Mouse (Mus musculus): Measurements from ENCODE around the gene Slc30a7. TPM values are rescaled to one million over a fixed set of nuclear protein-coding genes. Genes with fewer than 3 reads are reported as not detected.

Slc30a7 gene
- polyA plus RNA-seq, 1 experiment from 2014 or later: 21.3 TPM

GRCm38 (mm10) chr3:116024236-116024635 lies 17.0 kb upstream of the Slc30a7 start:
- H3K9me3 ChIP-seq (replicated peaks): no peaks in the 10 kb centered on the region
- peaks cover 13% of the 10 kb centered on the region for H3K36me3 ChIP-seq
- 81% methylated on average over 12 of the region's 12 CpGs for WGBS
- no peaks in the 10 kb centered on the region for H3K27me3 ChIP-seq (replicated peaks)
- H3K27ac ChIP-seq (ENCODE audit: poor library complexity, severe bottlenecking): no peak overlapping the region
- no peak for ATAC-seq (ENCODE audit: insufficient number of reproducible peaks, low FRiP score)
- H3K4me3 ChIP-seq: no peak overlapping the region
- no peak overlapping the region for H3K9ac ChIP-seq
- 0 out of 2 replicates have a peak, but pooled peaks cover 5% of the 10 kb centered on the region for H3K4me1 ChIP-seq (replicated peaks)
- no peak overlapping the region for H3K4me2 ChIP-seq

- no peak for ATAC-seq (ENCODE audit: insufficient number of reproducible peaks, low FRiP score)
- 0 out of 2 replicates have a peak, but pooled peaks cover 8% of the 10 kb centered on the region for H3K27me3 ChIP-seq (replicated peaks)
- H3K36me3 ChIP-seq: no peaks in the 10 kb centered on the region; the same call in 1 of the 2 replicates
These were observed 11.9 kb upstream of the Slc30a7 start for GRCm38 (mm10) chr3:116019136-116019535.

DNA sequence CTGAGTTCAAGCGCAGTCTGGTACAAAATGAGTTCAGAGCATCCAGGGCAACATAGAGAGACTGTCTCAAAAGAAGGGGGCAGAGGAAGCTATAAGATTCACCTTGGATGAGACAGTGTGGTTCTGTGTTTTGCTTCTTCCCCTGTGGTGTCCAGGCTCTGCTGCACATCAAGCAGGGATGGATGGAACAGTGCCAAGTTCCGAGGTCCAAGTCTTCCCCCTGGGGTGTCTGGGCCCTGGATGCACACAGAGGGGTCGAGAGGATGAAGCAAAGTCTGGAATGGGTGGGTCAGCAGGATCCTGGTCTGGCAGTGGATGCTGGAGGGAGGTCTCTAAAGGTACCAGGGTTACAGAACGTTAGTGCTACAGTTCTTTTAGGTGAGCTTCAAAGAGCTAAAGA lies 11.4 kb upstream of the Slc30a7 start:
- WGBS: 67% methylated on average over 4 of the region's 4 CpGs
- H3K27ac ChIP-seq (ENCODE audit: poor library complexity, severe bottlenecking): no peak overlapping the region
- no peak overlapping the region for H3K4me2 ChIP-seq
- H3K9ac ChIP-seq: no peak overlapping the region
- H3K36me3 ChIP-seq: no peaks in the 10 kb centered on the region
- no peak overlapping the region for H3K4me3 ChIP-seq
- H3K27me3 ChIP-seq (replicated peaks): 0 out of 2 replicates have a peak, but pooled peaks cover 8% of the 10 kb centered on the region
- no peak for ATAC-seq (ENCODE audit: insufficient number of reproducible peaks, low FRiP score)
- H3K9me3 ChIP-seq (replicated peaks): no peaks in the 10 kb centered on the region
- no peaks in the 10 kb centered on the region for H3K4me1 ChIP-seq (replicated peaks)

More at GRCm38 (mm10) chr3:116019136-116019535, 11.9 kb upstream of the Slc30a7 start:
- H3K4me2 ChIP-seq: no peak overlapping the region
- no peaks in the 10 kb centered on the region for H3K4me1 ChIP-seq (replicated peaks)
- no peaks in the 10 kb centered on the region for H3K9me3 ChIP-seq (replicated peaks)
- H3K9ac ChIP-seq: no peak overlapping the region
- H3K27ac ChIP-seq (ENCODE audit: poor library complexity, severe bottlenecking): no peak overlapping the region
- whole genome bisulfite sequencing: 90% methylated on average over 5 of the region's 5 CpGs
- H3K4me3 ChIP-seq: no peak overlapping the region

DNA sequence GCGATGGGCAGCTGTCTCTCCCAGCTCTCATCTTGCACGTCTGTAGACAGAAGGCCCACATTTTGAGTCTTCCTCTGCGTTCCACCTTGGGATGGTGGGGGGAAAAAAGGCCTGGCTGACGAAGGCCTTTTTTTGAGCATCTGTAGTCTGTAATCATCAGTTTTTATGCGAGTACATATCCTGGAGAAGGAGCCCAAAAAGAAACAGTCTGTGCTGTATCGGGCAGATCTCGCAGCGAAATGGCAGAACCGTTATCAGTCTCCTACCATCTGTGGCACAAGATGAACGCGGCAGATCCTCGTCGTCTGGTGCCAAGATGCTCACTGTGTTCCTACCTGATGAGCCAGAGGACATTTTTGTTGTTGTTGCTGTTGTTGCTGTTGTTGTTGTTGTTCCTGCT lies 8.9 kb upstream of the Slc30a7 start:
- 89% methylated on average over 13 of the region's 13 CpGs for WGBS
- Histone ChIP-seq H3K4me1 (replicated peaks) (peaks cover 4% of the 10 kb centered on the region; the same call in 1 of the 2 replicates), H3K27me3 (replicated peaks) (0 out of 2 replicates have a peak, but pooled peaks cover 8% of the 10 kb centered on the region), H3K4me3 (no peak overlapping the region), H3K9me3 (replicated peaks) (no peaks in the 10 kb centered on the region), H3K27ac (ENCODE audit: poor library complexity, severe bottlenecking) (no peak overlapping the region), H3K36me3 (no peaks in the 10 kb centered on the region), H3K9ac (no peak overlapping the region), H3K4me2 (no peak overlapping the region)
- ATAC-seq (ENCODE audit: insufficient number of reproducible peaks, low FRiP score): no peak

DNA sequence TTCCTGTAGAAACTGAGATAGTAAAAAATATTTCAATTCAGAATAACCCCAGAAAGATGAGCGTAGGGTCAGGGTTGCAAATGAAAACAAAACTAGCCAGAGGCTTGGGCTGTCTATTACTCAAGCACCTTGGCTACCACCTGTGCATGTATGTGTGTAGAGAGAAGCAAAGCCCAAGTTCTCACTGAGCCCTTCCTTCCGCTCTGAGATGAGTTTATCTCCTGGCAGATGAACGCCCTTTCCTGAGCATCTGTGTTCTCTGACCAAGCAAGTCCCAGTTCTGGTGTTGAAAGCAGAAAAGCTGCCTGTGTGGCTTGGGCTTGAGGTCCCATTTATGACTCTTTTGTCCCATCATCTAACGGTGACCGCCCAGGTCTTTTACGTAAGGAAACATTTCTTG lies 7.7 kb upstream of the Slc30a7 start:
- Histone ChIP-seq H3K36me3 (no peaks in the 10 kb centered on the region), H3K27me3 (replicated peaks) (0 out of 2 replicates have a peak, but pooled peaks cover 8% of the 10 kb centered on the region), H3K9ac (no peak overlapping the region), H3K4me1 (replicated peaks) (peaks cover 4% of the 10 kb centered on the region; the same call in 1 of the 2 replicates), H3K9me3 (replicated peaks) (no peaks in the 10 kb centered on the region), H3K27ac (ENCODE audit: poor library complexity, severe bottlenecking) (no peak overlapping the region), H3K4me3 (no peak overlapping the region), H3K4me2 (no peak overlapping the region)
- whole genome bisulfite sequencing: 86% methylated on average over 6 of the region's 6 CpGs
- ATAC-seq (ENCODE audit: insufficient number of reproducible peaks, low FRiP score): no peak

GRCm38 (mm10) chr3:116009622-116010344 lies 2.6 kb upstream of the Slc30a7 start:
- Histone ChIP-seq H3K9me3 (replicated peaks) (no peaks in the 10 kb centered on the region), H3K4me3 (no peak overlapping the region), H3K27ac (ENCODE audit: poor library complexity, severe bottlenecking) (no peak overlapping the region), H3K9ac (no peak overlapping the region), H3K36me3 (no peaks in the 10 kb centered on the region), H3K27me3 (replicated peaks) (0 out of 2 replicates have a peak, but pooled peaks cover 5% of the 10 kb centered on the region), H3K4me1 (replicated peaks) (peaks cover 11% of the 10 kb centered on the region), H3K4me2 (no peak overlapping the region)
- ATAC-seq (ENCODE audit: insufficient number of reproducible peaks, low FRiP score): no peak
- 86% methylated on average over 17 of the region's 17 CpGs for WGBS

DNA sequence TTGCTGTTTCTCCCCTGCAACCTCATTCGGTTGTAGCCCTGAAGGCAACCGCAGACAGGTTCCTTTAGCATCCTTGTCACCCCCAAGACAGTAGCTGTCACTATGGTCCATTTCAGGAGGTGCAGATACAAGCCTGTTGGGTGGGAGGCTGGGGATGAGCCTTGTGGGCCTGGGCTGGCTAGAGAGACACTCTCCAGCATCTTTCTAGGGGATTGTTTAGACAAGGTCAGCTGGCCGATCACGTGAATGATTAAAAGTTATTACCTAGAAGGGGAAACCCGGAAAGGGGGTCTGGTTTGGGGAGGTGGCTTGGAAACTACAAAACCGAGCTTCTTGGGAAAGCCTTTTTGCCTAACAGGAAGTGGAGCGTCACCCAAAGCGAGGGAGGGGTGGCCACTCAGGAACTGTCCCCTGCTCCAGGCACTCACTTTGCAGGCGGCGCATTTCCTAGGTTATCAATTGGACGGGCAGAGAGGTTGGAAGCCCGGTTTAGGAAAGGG lies 785 bp upstream of the Slc30a7 start:
- H3K27ac ChIP-seq (ENCODE audit: poor library complexity, severe bottlenecking): peak overlapping the region; percentile 82
- H3K4me1 ChIP-seq (replicated peaks): peaks cover 11% of the 10 kb centered on the region
- H3K9me3 ChIP-seq (replicated peaks): no peaks in the 10 kb centered on the region
- 0% methylated on average over 12 of the region's 12 CpGs for WGBS
- no peaks in the 10 kb centered on the region for H3K27me3 ChIP-seq (replicated peaks)
- H3K9ac ChIP-seq: peak overlapping the region; percentile 98
- peak overlapping the region; percentile 96 for H3K4me3 ChIP-seq
- peak; percentile 66 for ATAC-seq (ENCODE audit: insufficient number of reproducible peaks, low FRiP score)
- peak overlapping the region; percentile 97 for H3K4me2 ChIP-seq
- peaks cover 5% of the 10 kb centered on the region; the same call in 1 of the 2 replicates for H3K36me3 ChIP-seq

DNA sequence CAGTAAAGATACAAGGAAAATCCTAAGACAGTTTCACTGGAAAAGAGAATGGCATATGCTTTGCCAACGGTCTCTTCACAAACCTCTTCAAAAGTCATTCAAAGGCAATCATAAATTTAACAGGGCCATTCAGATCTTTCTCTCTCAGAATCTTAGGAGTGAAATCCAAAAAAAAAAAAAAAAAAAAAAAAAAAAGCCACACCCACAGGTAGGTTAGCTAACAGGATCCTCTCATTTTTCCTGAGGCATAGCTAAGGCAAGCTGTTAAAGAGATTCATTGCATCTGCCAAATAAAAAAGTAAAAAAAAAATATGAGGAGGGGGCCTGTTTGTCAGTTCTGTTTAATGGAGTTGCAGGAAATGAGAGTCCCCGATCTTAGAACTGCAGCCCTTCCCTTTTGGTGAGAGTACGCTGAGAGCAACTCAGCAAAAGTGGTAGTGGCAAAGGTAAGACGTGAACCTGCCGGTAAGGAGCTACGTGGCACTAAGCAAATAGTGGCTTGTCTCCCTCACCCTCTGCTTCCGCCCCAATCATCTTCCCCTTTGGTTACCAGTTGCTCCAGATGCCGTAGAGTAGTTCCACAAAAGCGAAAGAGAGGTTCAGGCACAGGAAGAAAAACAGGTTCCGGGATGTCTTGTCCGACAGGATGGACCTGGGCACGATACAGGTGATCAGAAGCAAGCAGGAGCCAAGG lies 775 bp downstream of the Slc30a7 start:
- Histone ChIP-seq H3K27ac (ENCODE audit: poor library complexity, severe bottlenecking) (peak overlapping the region; percentile 82), H3K36me3 (peaks cover 5% of the 10 kb centered on the region; the same call in 1 of the 2 replicates), H3K9ac (peak overlapping the region; percentile 98), H3K27me3 (replicated peaks) (no peaks in the 10 kb centered on the region), H3K9me3 (replicated peaks) (no peaks in the 10 kb centered on the region), H3K4me2 (peak overlapping the region; percentile 97), H3K4me1 (replicated peaks) (peaks cover 7% of the 10 kb centered on the region), H3K4me3 (peak overlapping the region; percentile 96)
- no peak for ATAC-seq (ENCODE audit: insufficient number of reproducible peaks, low FRiP score)
- WGBS: 6% methylated on average over 12 of the region's 12 CpGs

DNA sequence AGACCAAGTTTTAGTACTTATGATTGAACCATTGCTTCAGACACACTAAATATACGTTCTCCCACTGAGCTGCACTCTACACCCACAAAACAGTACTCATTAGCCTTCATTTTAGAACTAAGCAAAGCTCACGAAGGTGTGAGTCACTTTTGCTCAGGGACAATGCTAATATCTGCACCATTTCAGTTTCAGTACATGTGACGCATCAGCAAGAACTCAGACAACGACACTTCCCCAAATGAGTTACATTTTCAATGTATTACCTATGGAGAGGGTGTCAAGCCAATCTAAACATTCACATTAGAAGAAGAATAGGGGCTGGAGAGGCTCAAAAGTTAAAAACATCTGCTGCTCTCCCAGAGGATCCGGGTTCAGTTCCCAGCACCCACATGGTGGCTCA lies 10.3 kb downstream of the Slc30a7 start:
- Histone ChIP-seq H3K4me1 (replicated peaks) (peaks cover 2% of the 10 kb centered on the region; the same call in 1 of the 2 replicates), H3K4me2 (no peak overlapping the region), H3K27me3 (replicated peaks) (no peaks in the 10 kb centered on the region), H3K27ac (ENCODE audit: poor library complexity, severe bottlenecking) (no peak overlapping the region), H3K4me3 (no peak overlapping the region), H3K9me3 (replicated peaks) (0 out of 2 replicates have a peak, but pooled peaks cover 7% of the 10 kb centered on the region), H3K36me3 (peaks cover 36% of the 10 kb centered on the region), H3K9ac (no peak overlapping the region)
- 92% methylated on average over 5 of the region's 5 CpGs for WGBS
- no peak for ATAC-seq (ENCODE audit: insufficient number of reproducible peaks, low FRiP score)

GRCm38 (mm10) chr3:115993025-115993424 lies 14.2 kb downstream of the Slc30a7 start:
- Histone ChIP-seq H3K27me3 (replicated peaks) (no peaks in the 10 kb centered on the region), H3K4me3 (no peak overlapping the region), H3K9ac (no peak overlapping the region), H3K27ac (ENCODE audit: poor library complexity, severe bottlenecking) (no peak overlapping the region), H3K4me2 (no peak overlapping the region), H3K36me3 (peaks cover 28% of the 10 kb centered on the region), H3K9me3 (replicated peaks) (0 out of 2 replicates have a peak, but pooled peaks cover 2% of the 10 kb centered on the region), H3K4me1 (replicated peaks) (peaks cover 4% of the 10 kb centered on the region; the same call in 1 of the 2 replicates)
- WGBS: 87% methylated on average over 10 of the region's 10 CpGs
- ATAC-seq (ENCODE audit: insufficient number of reproducible peaks, low FRiP score): no peak

DNA sequence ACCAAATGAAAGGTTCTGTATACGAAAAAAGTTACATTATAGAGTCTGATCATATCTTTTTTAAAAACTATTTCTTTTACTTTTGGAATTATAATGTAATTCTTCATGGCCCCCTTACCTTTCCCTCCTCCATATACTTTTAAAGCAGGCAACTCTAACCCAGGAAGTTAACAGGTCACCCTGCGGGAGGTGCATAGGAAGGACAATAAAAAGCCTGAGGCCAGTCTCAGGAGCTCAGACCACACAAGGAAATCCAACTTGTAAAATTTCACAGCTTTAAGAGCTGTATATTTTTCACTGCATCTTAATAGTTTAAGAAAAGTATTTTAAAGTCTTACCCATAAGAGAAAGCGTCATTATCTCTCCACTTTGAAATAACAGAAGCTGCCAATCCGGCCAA lies 14.6 kb downstream of the Slc30a7 start:
- Histone ChIP-seq H3K9me3 (replicated peaks) (no peaks in the 10 kb centered on the region), H3K4me2 (no peak overlapping the region), H3K27me3 (replicated peaks) (no peaks in the 10 kb centered on the region), H3K36me3 (peaks cover 26% of the 10 kb centered on the region), H3K4me1 (replicated peaks) (peaks cover 4% of the 10 kb centered on the region; the same call in 1 of the 2 replicates), H3K4me3 (no peak overlapping the region), H3K9ac (no peak overlapping the region), H3K27ac (ENCODE audit: poor library complexity, severe bottlenecking) (no peak overlapping the region)
- 78% methylated on average over 4 of the region's 4 CpGs for WGBS
- ATAC-seq (ENCODE audit: insufficient number of reproducible peaks, low FRiP score): no peak
